Mouse (Mus musculus) kidney, embryonic 15.5 days (tissue): Measurements from ENCODE around the gene H1foo. TPM values are rescaled to one million over a fixed set of nuclear protein-coding genes. Genes with fewer than 3 reads are reported as not detected.
A peak's percentile ranks its signal among the peaks of the same experiment; 100 is the strongest.

Source experiments
- ATAC-seq: fragments of 200-750 bp; cut with Nextera tagmentation; replicated peaks from 2 replicates; pipeline ENCODE4 v1.8.0; 2017; ENCODE audit warnings: moderate TSS enrichment; ENCODE audit not compliant: low FRiP score
- H3K27ac ChIP-seq: fragments of 300-500 bp; sonication (generic); 2 replicates; pipeline ENCODE4 v1.5.1; 2015; ENCODE audit warnings: mild to moderate bottlenecking, inconsistent platforms
- H3K27me3 ChIP-seq: fragments of 300-500 bp; sonication (generic); 2 replicates; pipeline ENCODE4 v1.6.1; 2015; ENCODE audit warnings: inconsistent platforms
- H3K36me3 ChIP-seq: fragments of 300-500 bp; sonication (generic); 2 replicates; pipeline ENCODE4 v1.6.1; 2015; ENCODE audit warnings: inconsistent platforms
- H3K4me1 ChIP-seq: fragments of 300-500 bp; sonication (generic); 2 replicates; pipeline ENCODE4 v1.6.1; 2015; ENCODE audit warnings: inconsistent platforms
- H3K4me2 ChIP-seq: fragments of 300-500 bp; sonication (generic); 2 replicates; pipeline ENCODE4 v1.6.1; 2015; ENCODE audit warnings: moderate library complexity, mild to moderate bottlenecking, inconsistent platforms
- H3K4me3 ChIP-seq: fragments of 300-500 bp; sonication (generic); replicated peaks from 2 replicates; pipeline ENCODE4 v1.5.1; 2015; ENCODE audit warnings: mild to moderate bottlenecking, inconsistent platforms
- H3K9ac ChIP-seq: fragments of 300-500 bp; sonication (generic); 2 replicates; pipeline ENCODE4 v1.6.1; 2015; ENCODE audit warnings: mild to moderate bottlenecking, inconsistent platforms
- H3K9me3 ChIP-seq: fragments of 300-500 bp; sonication (generic); replicated peaks from 2 replicates; pipeline ENCODE4 v1.6.1; 2016; ENCODE audit warnings: inconsistent platforms
- WGBS: fragments of 180-500 bp; shearing (Covaris S2); methylation state at CpG from one replicate; pipeline ENCODE4 v1.1.7; 2015; ENCODE audit warnings: mixed read lengths; 5-methylcytosine and 5-hydroxymethylcytosine counted together
- polyA plus RNA-seq: library from polyadenylated mRNA; unstranded; fragments of >200 nt; fragmentation: Nextera tagmentation; extraction: Ambion mirVana; gene quantifications from 2 replicates; pipeline ENCODE4 v1.2.1, GENCODE M21; 2015

The H1foo gene
- polyA plus RNA-seq, 1 experiment from 2014 or later = not detected

GRCm38 (mm10) chr6:115955169-115955568 lies 10.4 kb downstream of the H1foo start:
- no peak for ATAC-seq
- peaks cover 34% of the 10 kb centered on the region for H3K4me1 ChIP-seq
- H3K27me3 ChIP-seq = no peaks in the 10 kb centered on the region
- no peak overlapping the region for H3K9ac ChIP-seq
- no peak overlapping the region for H3K4me2 ChIP-seq
- H3K9me3 ChIP-seq = no peaks in the 10 kb centered on the region
- H3K36me3 ChIP-seq = peaks cover 50% of the 10 kb centered on the region
- no peak overlapping the region for H3K4me3 ChIP-seq
- no peak overlapping the region for H3K27ac ChIP-seq
- WGBS = 86% methylated on average over 4 of the region's 4 CpGs

GRCm38 (mm10) chr6:115955664-115956063 lies 10.9 kb downstream of the H1foo start:
- peaks cover 55% of the 10 kb centered on the region for H3K36me3 ChIP-seq

GRCm38 (mm10) chr6:115956418-115956921 lies 11.7 kb downstream of the H1foo start:
- peaks cover 31% of the 10 kb centered on the region for H3K4me1 ChIP-seq
- 78% methylated on average over 13 of the region's 13 CpGs for WGBS
- no peaks in the 10 kb centered on the region for H3K27me3 ChIP-seq
- H3K9me3 ChIP-seq = no peaks in the 10 kb centered on the region
- H3K4me2 ChIP-seq = no peak overlapping the region
- peaks cover 63% of the 10 kb centered on the region for H3K36me3 ChIP-seq
- no peak for ATAC-seq
- H3K4me3 ChIP-seq = no peak overlapping the region
- H3K27ac ChIP-seq = peak overlapping the region; percentile 64
- no peak overlapping the region for H3K9ac ChIP-seq

More at GRCm38 (mm10) chr6:115955664-115956063, 10.9 kb downstream of the H1foo start:
- Histone ChIP-seq H3K27ac (no peak overlapping the region), H3K9me3 (no peaks in the 10 kb centered on the region), H3K4me2 (no peak overlapping the region), H3K4me1 (peaks cover 31% of the 10 kb centered on the region), H3K27me3 (no peaks in the 10 kb centered on the region), H3K4me3 (no peak overlapping the region), H3K9ac (no peak overlapping the region)
- no peak for ATAC-seq
- WGBS = 79% methylated on average over 11 of the region's 11 CpGs

GRCm38 (mm10) chr6:115956922-115957601 lies 12.3 kb downstream of the H1foo start:
- Histone ChIP-seq H3K4me2 (no peak overlapping the region), H3K4me1 (peaks cover 31% of the 10 kb centered on the region), H3K36me3 (peaks cover 69% of the 10 kb centered on the region), H3K27ac (peak overlapping the region; percentile 60), H3K9me3 (no peaks in the 10 kb centered on the region), H3K9ac (no peak overlapping the region), H3K27me3 (no peaks in the 10 kb centered on the region), H3K4me3 (no peak overlapping the region)
- 29% methylated on average over 16 of the region's 16 CpGs for WGBS
- ATAC-seq = peak; percentile 34

GRCm38 (mm10) chr6:115957681-115958080 lies 12.9 kb downstream of the H1foo start:
- Histone ChIP-seq H3K4me2 (no peak overlapping the region), H3K36me3 (peaks cover 75% of the 10 kb centered on the region), H3K4me1 (peaks cover 35% of the 10 kb centered on the region), H3K9me3 (no peaks in the 10 kb centered on the region), H3K27ac (peak overlapping the region; percentile 60; the same call in 1 of the 2 replicates), H3K4me3 (no peak overlapping the region), H3K27me3 (no peaks in the 10 kb centered on the region), H3K9ac (no peak overlapping the region)
- no peak for ATAC-seq
- WGBS = 45% methylated on average over 6 of the region's 6 CpGs

GRCm38 (mm10) chr6:115958445-115958844 lies 13.7 kb downstream of the H1foo start:
- Histone ChIP-seq H3K9me3 (no peaks in the 10 kb centered on the region), H3K36me3 (peaks cover 83% of the 10 kb centered on the region), H3K4me1 (peaks cover 42% of the 10 kb centered on the region), H3K4me2 (no peak overlapping the region), H3K9ac (no peak overlapping the region), H3K27me3 (no peaks in the 10 kb centered on the region), H3K27ac (peak overlapping the region; percentile 48; the same call in 1 of the 2 replicates), H3K4me3 (no peak overlapping the region)
- 89% methylated on average over 9 of the region's 9 CpGs for WGBS
- ATAC-seq = no peak

- Histone ChIP-seq H3K27me3 (no peaks in the 10 kb centered on the region), H3K36me3 (peaks cover 84% of the 10 kb centered on the region), H3K4me3 (no peak overlapping the region), H3K4me1 (peaks cover 42% of the 10 kb centered on the region), H3K27ac (0 out of 2 replicates have a peak overlapping the region, but pooled peaks have one; percentile 48), H3K4me2 (no peak overlapping the region), H3K9me3 (no peaks in the 10 kb centered on the region), H3K9ac (no peak overlapping the region)
- 72% methylated on average over 7 of the region's 7 CpGs for WGBS
- ATAC-seq = no peak
Observed at GRCm38 (mm10) chr6:115959151-115959691, 14.5 kb downstream of the H1foo start.

GRCm38 (mm10) chr6:115960322-115960721 lies 15.6 kb downstream of the H1foo start:
- Histone ChIP-seq H3K4me3 (no peak overlapping the region), H3K36me3 (peaks cover 82% of the 10 kb centered on the region), H3K9ac (no peak overlapping the region), H3K4me1 (peaks cover 42% of the 10 kb centered on the region), H3K9me3 (no peaks in the 10 kb centered on the region), H3K27ac (no peak overlapping the region), H3K27me3 (no peaks in the 10 kb centered on the region), H3K4me2 (no peak overlapping the region)
- no peak for ATAC-seq
- 92% methylated on average over 19 of the region's 19 CpGs for WGBS

- H3K27me3 ChIP-seq = no peaks in the 10 kb centered on the region
- H3K9ac ChIP-seq = no peak overlapping the region
- no peak overlapping the region for H3K4me3 ChIP-seq
- WGBS = 85% methylated on average over 3 of the region's 3 CpGs
- no peaks in the 10 kb centered on the region for H3K9me3 ChIP-seq
- H3K27ac ChIP-seq = no peak overlapping the region
- no peak overlapping the region for H3K4me2 ChIP-seq
- H3K36me3 ChIP-seq = peaks cover 83% of the 10 kb centered on the region
- no peak for ATAC-seq
- H3K4me1 ChIP-seq = peaks cover 36% of the 10 kb centered on the region
Observed at GRCm38 (mm10) chr6:115961743-115962142, 17.0 kb downstream of the H1foo start.

- peaks cover 91% of the 10 kb centered on the region for H3K36me3 ChIP-seq
- no peak overlapping the region for H3K9ac ChIP-seq
- H3K27me3 ChIP-seq = no peaks in the 10 kb centered on the region
- no peak overlapping the region for H3K27ac ChIP-seq
- H3K4me2 ChIP-seq = no peak overlapping the region
- H3K4me3 ChIP-seq = no peak overlapping the region
- no peaks in the 10 kb centered on the region for H3K9me3 ChIP-seq
- ATAC-seq = peak; percentile 31
- WGBS = 48% methylated on average over 23 of the region's 23 CpGs
- peaks cover 27% of the 10 kb centered on the region for H3K4me1 ChIP-seq
Observed at GRCm38 (mm10) chr6:115962439-115963085, 17.8 kb downstream of the H1foo start.

GRCm38 (mm10) chr6:115963656-115964055 lies 18.9 kb downstream of the H1foo start:
- no peak overlapping the region for H3K4me2 ChIP-seq
- H3K36me3 ChIP-seq = peaks cover 94% of the 10 kb centered on the region
- no peak overlapping the region for H3K27ac ChIP-seq
- H3K9ac ChIP-seq = no peak overlapping the region
- ATAC-seq = no peak
- no peaks in the 10 kb centered on the region for H3K9me3 ChIP-seq
- H3K4me1 ChIP-seq = peaks cover 23% of the 10 kb centered on the region
- no peaks in the 10 kb centered on the region for H3K27me3 ChIP-seq
- no peak overlapping the region for H3K4me3 ChIP-seq
- WGBS = 71% methylated on average over 9 of the region's 9 CpGs
